Mouse (Mus musculus) cerebellum, postnatal 10 days (tissue): Measurements from ENCODE around the gene Rrnad1.
A peak's percentile ranks its signal among the peaks of the same experiment; 100 is the strongest.

Experiments
- DNase-seq, 2 experiments: peaks; one replicate each; pipeline ENCODE4 v3.0.0; 2021; ENCODE audit warnings: mixed read lengths in 2 of 2

The Rrnad1 gene

DNA sequence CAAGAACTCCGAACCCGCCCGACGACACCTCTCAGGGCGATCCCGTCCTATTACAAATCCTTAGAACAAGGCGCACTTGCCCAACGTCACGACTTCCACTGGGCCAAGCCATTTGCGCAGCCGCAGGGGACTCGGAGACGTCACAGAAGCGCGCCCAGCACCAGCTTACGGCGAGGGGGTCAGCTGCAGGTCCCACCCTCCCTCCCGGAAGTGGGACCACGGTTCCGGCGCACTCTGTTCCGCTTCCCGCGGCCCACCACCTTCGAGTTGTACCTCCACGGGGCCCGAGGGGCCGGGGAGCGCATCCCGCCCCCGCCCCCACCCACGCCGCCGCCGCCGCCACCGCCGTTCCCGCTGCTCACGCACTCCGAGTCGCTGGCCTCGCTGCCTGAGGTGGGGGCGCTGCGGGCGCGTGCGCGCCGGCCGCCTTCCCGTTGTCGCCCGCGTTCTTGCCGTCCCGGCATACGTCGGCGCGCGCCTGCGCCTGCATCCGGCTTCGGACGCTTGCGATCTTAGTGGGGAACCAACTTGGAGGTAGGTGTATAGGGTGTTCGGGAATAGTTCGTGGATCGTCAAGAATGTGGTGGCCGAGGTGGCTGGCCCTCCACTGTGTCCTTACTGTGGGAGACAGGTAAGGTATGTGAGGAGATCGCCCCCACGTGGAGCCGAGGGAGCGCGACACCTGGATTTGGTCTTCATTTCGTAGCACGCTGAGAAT, at the start of gene Rrnad1, which contains the start of gene Isg20l2:
Rrnad1 (minus strand) TSS at position 640 of the 718 bp plus-strand sequence.
Isg20l2 (plus strand) TSS at position 237 of the 718 bp plus-strand sequence.
- peak; percentile 99 for DNase-seq

DNA sequence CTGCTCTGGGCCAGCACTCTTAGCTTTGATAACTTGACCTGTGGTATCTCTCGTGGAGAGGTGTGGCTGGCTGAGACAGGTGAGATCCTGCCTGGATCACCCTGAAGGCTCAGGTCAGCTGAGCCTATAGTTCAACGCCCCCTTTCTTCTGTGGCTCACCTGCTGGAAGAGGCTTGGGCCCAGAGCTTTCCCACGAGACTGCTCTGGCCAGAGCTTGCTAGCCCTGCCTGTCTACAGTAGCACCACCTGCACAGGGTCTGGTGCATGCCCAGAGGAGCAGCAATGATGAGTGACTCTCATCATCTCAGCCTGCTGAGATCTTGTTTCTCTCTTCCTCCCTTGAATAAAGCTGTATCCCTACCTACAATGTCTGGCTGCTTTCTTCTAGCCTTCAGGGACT, 49.6 kb upstream of the Rrnad1 start:
- DNase-seq: no peak

DNA sequence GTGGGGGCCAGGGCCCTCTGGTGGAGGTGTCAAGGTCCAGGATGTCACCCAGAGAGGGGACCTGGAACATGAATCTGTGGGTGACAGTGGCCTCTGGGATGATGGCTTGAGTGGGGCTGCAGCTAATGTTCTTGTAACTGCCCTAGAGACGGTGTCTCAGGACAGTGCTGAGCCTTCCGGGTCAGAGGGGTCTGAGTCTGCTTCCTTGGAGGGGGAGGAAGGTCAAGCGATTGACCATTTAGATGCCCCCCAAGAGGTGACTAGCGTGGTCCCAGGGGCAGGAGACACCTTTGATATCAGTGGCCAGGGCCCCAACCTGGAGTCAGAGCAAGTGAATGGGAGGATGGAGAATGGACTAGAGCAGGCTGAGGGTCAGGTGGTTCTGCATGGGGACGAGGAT, 49.0 kb upstream of the Rrnad1 start:
- no peak for DNase-seq

DNA sequence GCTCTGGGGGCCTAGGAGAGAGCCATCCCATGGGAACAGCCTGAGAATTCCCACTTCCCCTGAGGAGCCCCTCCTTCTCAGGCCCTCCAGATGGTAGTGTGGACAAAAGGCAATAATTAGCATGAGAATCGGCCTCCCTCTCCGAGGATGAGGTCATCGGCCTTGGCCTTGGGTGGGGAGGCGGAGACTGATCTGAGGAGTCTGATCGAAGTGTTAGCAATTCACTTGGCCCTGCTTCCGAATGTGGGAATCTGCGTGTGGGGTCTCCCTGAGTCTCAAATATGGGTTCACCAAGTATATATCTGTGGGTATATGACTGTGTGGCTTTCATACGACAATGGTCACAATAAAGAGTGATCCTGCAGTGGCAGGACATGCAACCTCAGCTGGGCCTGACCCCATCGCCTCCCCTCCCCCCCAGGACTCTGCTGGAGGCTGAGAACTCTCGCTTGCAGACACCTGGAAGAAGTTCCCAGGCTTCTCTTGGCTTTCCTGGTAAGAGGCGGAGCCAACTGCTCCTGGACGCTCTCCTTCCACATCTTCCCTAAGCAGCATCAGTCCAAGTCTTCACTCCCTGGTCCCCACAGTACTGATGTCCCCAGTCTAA, 44.0 kb upstream of the Rrnad1 start:
- DNase-seq: no peak

DNA sequence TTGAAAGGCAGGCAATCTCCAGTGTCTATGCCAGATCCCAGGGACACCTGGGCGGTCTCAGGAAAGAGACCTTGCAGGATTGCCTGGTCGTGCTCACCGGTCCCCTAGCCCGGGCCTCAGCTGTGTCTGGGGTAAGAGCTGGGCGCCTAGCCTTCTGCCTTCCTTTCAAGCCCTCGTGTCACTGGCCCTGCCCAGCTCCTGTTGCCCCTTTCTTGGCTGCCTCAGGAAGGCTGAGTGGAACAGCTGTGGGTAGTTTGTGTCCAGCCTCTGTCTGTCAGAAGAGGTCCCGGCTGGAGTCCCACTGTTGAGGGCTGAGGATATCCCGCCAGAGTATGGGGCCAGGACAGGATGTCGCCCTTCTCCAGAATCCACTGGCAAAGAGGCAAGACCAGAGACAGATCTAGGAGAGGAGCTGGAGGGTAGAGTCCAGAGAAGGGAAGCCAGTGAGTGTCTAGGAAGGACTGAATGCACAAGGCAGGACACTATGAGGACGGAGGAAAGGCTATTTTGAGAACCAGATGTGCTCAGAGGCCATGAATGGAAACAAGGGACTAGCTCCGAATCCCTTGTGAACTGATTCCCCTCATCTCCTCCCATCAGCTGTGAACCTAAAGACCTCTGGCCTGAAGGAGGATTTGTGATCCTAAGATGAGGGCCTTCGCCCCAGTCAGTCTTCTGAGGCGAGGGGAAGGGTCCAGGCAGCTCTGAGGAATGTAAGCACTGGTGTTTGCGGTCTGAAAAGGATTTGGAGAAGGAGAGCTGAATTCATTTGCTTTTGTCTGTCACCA, 43.3 kb upstream of the Rrnad1 start:
- no peak for DNase-seq

DNA sequence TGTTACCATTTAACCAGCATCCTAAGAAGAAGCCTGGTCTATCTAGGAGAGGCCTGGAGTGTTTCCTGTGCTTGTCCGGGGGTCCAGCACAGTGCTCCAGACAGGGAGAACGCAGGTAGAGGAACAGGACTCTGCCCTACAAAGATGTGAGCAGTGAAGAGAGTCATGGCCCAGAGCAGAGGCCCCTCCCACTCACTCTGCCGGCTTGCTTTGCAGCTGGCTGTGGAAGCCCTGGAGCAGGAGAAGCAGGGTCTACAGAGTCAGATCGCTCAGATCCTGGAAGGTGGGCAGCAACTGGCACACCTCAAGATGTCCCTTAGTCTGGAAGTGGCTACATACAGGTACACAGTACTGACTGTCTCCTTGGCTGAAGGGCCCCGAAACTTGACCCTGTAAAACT, 42.3 kb upstream of the Rrnad1 start:
- no peak for DNase-seq

DNA sequence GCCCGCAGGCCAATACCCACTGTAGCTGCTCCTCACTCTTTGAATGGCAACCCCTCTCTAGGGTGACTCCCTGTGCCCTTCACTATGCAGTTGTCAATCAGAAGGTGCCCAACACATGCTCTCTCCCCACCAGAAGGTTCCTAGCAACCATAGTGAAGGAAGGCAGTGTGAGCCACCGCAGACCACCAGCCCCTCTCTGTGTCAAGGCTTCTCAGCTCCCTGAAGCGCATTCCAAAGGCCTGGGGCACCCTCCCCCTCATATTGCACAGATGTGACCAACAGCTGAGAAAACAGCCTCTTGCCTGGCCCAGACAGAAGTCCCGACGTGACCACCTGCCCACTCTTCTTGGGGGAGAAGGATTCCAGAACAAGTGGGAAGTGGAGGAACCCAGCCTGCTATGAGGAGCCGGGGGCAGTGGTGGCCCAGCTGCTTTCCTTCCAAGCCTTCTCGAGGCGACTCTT, 41.7 kb upstream of the Rrnad1 start:
- DNase-seq: no peak

DNA sequence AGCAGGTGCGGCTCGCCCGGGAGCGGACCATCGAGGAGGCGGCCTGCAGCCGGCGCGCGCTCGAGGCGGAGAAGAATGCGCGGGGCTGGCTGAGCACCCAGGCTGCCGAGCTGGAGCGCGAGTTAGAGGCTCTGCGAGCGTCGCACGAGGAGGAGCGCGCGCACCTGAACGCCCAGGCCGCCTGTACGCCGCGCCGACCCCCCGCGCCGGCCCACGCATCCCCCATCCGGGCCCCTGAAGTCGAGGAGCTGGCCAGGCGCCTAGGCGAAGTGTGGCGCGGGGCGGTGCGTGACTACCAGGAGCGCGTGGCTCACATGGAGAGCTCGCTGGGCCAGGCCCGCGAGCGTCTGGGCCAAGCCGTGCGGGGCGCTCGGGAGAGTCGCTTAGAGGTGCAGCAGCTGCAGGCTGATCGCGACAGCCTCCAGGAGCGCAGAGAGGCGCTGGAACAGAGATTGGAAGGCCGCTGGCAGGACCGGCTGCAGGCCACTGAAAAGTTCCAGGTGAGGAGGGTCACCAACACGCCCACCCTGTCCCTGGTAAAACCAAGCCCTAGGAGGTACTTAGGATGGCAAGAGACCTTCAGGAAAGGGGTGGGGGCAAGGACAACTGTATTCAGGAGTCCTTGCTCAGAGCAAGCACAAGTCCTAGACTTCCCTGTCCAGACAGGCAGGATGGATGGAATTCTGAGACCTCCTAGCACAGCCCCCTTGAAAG, 41.1 kb upstream of the Rrnad1 start:
- no peak for DNase-seq

DNA sequence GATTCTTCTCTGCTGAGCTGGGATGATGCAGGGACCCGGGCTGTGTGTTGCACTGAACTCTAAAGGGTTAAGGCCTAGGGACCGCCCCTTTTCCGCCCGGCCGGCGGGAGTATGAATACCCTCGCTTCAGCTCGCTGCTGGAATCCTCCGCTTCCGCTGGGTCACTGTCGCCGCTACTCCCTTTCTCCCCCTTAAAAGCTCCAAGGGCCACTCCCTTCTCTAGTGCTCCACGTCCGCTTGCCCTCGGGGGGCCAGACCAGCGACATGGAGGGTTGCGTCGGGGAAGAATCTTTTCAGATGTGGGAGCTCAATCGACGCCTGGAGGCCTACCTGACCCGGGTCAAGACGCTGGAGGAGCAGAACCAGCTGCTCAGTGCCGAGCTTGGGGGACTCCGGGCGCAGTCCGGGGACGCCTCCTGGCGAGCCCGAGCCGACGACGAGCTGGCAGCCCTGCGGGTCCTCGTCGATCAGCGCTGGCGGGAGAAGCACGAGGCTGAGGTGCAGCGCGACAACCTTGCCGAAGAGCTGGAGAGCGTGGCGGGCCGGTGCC, 40.5 kb upstream of the Rrnad1 start, which contains the start of gene Nes:
Nes (plus strand) TSS at position 140 of the 550 bp plus-strand sequence.
- DNase-seq: peak; percentile 55 to 63

DNA sequence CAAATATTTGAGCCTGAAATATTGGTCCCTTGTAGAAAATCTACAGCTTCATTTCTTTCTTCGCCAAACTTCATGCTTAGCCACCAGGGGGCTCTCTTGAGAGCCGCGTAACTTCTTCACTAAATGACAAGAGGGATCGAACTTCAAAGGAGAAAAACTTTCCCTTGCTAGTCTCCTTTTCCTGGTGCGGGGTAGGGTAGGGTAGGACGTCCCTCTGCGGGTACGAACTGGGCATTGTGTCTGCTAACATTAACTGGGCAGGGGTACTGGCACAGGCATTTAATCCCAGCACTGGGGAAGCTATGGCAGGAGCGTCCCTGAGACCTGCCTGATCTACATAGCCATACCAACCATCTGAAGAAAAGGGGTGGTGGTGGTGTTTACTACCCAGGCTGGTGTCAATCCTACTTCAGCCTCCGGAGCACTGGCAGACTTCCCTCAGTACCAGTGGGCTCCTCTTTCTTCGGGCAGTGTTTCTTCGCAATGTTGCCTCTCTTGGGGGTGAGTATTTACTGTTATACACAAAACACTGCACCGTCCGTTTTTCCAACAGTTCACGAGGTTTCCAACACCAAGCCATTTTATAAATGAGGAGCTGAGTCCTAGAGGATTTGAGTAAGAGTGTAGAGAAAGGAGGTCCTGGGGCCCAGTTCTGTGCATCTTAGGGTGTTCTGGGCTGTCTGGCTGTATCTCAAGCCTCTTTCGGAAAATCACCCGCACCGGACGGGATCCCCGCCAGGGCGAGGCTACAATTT, 39.8 kb upstream of the Rrnad1 start:
- DNase-seq: peak; percentile 70 to 75

DNA sequence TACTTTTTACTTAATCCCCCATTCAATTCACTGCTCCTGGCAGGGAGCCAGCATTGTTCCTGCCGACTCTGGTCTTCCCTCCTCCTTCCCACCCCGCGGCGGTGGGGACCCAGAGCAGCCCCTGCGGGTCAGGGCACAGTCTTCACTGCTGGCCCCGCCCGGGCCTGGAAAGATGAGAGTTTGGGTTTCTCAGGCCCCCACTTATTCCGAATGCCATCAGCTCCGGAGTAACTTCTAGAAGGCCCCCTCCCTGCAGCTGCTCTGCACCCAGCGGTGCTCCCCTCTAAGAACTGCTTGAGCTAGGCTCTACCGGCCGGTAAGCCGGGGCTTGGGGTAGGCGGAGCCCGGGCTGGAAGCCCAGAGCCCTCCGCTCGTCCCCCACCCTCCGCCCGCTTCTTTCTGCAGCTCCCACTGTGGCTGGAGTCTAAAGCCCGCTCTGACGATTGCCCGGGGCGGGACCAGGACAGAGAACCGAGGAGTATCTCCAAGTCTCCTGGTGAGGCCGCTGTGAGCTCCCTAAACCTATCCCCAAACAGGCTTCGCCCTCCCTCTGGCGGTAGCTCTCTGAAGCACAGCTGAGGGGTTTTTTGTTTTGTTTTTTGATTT, 30.2 kb upstream of the Rrnad1 start:
- DNase-seq: peak; percentile 90 to 94

DNA sequence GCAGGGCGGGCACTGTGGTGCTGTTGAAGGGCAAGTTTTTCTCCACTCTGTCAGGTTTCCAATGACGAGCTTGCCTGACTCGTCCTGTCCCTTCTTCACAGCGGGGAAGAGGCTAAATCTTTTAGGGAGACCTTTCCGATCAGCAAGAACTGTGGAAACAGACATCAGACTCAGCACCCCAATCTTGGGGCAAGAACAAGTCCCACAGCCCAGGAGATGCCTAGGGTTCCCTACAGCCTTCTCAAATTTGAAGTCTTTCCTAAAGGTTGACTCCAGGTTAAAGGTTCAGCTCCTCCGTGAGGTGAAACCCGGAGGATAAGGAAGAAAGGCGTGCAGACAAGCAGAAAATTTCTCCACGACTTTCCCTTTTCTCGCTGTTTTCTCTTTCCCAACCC, 29.7 kb upstream of the Rrnad1 start:
- no peak for DNase-seq

DNA sequence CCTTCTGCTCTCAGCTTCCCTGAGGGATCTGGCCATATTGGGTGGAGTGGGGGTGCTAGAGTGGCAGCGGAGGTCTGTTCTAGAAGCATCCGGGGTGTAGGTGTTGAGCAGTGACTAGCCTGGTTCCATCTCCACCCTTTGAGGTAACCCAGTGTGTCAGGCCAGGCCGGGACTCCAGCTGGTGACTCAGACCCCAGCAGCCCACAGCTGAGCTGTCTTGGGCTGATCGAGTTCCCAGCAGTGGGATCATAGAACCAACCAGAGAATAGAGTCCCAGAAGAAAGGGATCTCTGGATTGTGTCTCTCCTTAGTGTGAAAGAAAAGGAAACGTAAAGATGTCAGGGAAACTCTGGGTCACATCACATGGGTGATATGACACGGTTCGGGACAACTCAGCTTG, 28.9 kb upstream of the Rrnad1 start:
- DNase-seq: no peak

DNA sequence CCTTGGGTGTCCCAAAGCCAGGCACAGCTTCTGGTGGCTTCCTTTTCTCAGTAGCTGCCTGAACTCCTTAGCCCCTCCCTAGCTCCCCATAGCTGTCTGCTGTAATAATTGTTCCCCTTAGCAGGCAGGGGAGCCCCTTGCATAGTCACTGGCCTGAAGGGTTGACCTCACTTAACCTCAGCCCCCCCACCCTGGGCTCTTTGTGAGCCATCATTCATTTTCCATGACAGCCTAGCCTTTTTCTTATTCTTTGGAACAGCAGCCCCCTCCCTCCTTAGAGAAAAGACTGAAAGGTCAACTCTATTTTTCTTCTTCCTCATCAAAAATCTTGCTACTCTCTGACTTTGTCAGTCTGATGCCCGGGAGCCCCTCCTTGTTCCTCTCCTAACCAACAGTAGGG, 28.4 kb upstream of the Rrnad1 start:
- no peak for DNase-seq

DNA sequence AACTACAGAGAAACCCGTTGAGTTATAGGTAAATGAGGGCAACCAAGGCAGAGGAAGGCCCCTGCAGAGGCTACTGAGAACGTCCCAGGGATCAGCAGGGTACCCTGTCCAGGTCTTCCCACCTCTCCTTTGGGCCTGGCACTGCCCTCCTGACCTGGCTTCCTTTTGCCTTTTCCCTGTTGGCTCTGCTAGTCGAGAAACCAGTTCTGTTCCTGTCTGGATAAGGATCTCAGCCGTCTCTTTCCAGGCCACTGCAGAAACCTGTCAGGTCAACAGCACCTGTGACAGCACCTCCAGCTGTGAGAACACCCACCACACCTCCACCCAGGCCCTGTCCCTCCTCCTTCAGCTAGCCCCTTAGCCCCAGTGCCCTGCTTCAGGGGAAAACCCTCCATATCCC, 28.0 kb upstream of the Rrnad1 start:
- no peak for DNase-seq

DNA sequence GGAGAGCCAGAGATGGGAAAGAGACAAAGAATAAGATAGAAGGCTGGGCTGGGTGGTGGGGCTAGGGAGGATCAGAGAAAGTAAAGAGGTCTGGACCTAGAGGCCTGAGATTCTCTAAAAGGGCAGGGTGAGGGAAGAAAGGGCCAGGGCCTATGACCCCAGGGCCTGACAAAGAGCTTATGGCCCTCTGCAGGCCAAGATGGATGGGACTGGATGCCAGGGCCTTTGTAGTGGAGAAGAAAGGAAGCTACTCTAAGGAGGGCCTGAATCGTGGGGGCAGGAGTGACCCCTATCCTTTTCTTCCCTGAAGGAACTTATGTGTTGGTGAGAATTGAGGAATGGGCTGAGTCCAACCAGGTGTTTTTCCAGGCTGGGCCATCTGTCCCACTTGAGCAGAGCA, 27.5 kb upstream of the Rrnad1 start:
- no peak for DNase-seq

DNA sequence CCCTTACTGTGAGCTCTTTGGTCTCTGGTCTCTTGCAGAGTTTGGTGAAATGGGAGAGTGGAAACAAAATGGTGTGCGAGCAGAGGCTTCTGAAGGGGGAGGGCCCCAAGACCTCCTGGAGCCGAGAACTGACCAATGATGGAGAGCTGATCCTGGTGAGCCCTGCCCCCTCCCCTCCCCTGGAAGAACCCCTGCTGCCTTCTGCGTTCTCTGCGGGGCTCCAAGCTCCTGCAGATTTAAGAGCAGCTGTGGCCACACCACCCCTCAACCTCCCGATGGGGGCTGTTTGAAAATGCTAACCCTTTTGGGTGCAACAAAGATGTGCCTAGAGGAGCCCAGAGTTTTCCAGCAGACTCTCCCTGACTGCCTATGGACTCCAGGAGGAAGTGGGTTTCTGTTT, 21.9 kb upstream of the Rrnad1 start:
- no peak for DNase-seq

DNA sequence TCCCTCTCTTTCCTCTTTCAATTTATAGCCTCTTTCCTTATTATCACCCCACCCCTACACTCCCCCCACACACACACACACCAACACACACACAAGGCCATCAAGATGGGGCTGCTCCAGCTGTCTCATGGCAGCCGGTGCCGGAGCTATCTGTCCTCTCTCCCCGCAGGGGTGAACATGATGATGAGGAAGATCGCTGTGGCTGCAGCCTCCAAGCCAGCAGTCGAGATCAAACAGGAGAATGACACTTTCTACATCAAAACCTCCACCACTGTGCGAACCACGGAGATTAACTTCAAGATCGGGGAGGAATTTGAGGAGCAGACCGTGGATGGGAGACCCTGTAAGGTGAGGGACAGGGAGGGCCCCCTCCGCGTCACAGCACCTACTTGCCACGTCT, 21.4 kb upstream of the Rrnad1 start:
- no peak for DNase-seq

DNA sequence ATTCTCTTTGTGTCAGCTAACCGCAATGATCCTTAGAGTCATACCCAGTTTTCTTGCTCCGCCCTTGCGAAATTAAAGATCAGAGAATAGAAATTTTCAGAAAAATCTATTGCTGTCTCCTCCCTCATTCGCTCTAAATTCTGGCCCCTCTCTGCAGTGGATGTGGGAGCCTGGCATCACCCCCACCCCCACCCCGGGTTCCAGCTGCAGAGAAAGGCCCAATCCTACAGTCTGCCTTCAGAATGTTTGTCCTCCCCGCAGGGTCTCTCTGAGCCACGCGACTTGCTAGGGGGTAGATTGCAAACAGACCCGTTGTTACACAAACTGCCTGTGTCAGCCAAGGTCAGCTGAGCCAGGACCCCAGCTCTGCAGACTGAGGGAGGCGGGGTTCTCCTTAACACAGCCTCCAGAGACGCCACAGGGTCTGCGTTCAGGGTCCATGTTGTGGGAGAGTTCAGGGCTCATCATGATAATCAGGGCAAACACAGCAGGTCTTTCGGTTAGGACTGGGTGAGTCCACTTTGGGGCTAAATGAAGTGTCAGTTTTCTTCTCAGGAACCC, 19.5 kb upstream of the Rrnad1 start:
- no peak for DNase-seq

DNA sequence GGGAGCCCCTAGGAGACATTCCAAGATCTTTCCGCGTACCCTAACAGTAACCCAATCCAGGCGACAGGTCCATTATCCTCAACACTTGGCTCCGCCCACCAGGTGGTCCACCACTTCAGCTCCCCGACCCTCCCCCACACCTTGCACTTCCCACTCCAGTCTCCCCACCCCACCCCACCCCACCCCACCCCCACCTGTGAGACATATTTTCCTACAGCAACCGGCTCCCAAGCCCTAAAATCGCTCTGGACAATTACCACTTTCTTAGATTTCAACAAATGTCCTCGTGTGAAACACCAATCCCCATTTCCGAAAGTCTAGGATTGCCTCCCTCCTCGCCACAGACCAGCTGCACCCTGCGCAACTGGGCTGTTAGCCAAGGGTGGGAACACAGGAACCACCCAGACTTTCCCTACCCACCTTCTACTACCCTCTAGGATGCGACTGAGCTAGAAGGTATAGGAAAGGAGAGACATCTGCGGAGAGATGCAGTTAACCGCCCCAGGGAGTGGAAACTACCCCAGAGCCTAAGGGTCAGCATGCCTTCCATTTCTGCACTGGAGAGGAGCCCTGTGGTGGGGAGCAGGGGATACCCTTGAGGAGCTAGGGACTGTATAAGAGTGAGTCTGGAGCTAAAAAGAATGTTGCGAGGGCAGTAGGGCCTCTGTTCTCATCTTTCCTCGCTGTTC, 18.9 kb upstream of the Rrnad1 start:
- DNase-seq: no peak
